Mouse (Mus musculus): Measurements from ENCODE around the gene Polr2g. TPM values are rescaled to one million over a fixed set of nuclear protein-coding genes. Genes with fewer than 3 reads are reported as not detected.

The Polr2g gene
- polyA plus RNA-seq, 1 experiment from 2014 or later, result 140 TPM

- peak within 1 kb of the TSS; percentile 74 for H3K9ac ChIP-seq (ENCODE audit: low read depth, low read length)
- H3K4me3 ChIP-seq (ENCODE audit: low read depth, low read length), result peak within 1 kb of the TSS; percentile 70
- no peaks in the 10 kb centered on the region for H3K27me3 ChIP-seq (ENCODE audit: control insufficient read depth, insufficient read depth, low read depth, low read length)
- no peaks in the 10 kb centered on the region for H3K9me3 ChIP-seq (replicated peaks; ENCODE audit: control insufficient read depth, low read length, poor library complexity, severe bottlenecking)
- WGBS, result under 1% methylated on average over 30 of the region's 30 CpGs
- peak; percentile 98 for ATAC-seq
- H3K36me3 ChIP-seq (ENCODE audit: control insufficient read depth, insufficient read depth, low read length), result peaks cover 7% of the 10 kb centered on the region
- H3K4me1 ChIP-seq (ENCODE audit: control insufficient read depth, insufficient read depth, low read length), result peaks cover 21% of the 10 kb centered on the region
- peak within 1 kb of the TSS; percentile 67 for H3K4me2 ChIP-seq (ENCODE audit: low read length)
- peak within 1 kb of the TSS; percentile 95 for H3K27ac ChIP-seq (ENCODE audit: low read length)
These were observed 3.9 kb upstream of the Polr2g start, which contains the start of gene Zbtb3 for GRCm38 (mm10) chr19:8802130-8802821. Gene Zbtb3 (plus strand): TSS chr19:8802555.

- no peak overlapping the region for H3K9ac ChIP-seq (ENCODE audit: low read depth, low read length)
- no peaks in the 10 kb centered on the region for H3K27me3 ChIP-seq (ENCODE audit: control insufficient read depth, insufficient read depth, low read depth, low read length)
- H3K27ac ChIP-seq (ENCODE audit: low read length), result no peak overlapping the region
- peaks cover 26% of the 10 kb centered on the region for H3K4me1 ChIP-seq (ENCODE audit: control insufficient read depth, insufficient read depth, low read length)
- peaks cover 11% of the 10 kb centered on the region for H3K36me3 ChIP-seq (ENCODE audit: control insufficient read depth, insufficient read depth, low read length)
- no peak for ATAC-seq
- no peak overlapping the region for H3K4me3 ChIP-seq (ENCODE audit: low read depth, low read length)
- H3K4me2 ChIP-seq (ENCODE audit: low read length), result peak overlapping the region; percentile 93
- H3K9me3 ChIP-seq (replicated peaks; ENCODE audit: control insufficient read depth, low read length, poor library complexity, severe bottlenecking), result no peaks in the 10 kb centered on the region
These were observed 554 bp upstream of the Polr2g start for GRCm38 (mm10) chr19:8798947-8799315.

GRCm38 (mm10) chr19:8790171-8790570, 8.2 kb downstream of the Polr2g start:
- no peaks in the 10 kb centered on the region for H3K27me3 ChIP-seq (ENCODE audit: control insufficient read depth, insufficient read depth, low read depth, low read length)
- no peak for ATAC-seq
- 87% methylated on average over 7 of the region's 7 CpGs for WGBS
- H3K4me3 ChIP-seq (ENCODE audit: low read depth, low read length), result no peak overlapping the region
- no peak overlapping the region for H3K9ac ChIP-seq (ENCODE audit: low read depth, low read length)
- H3K4me2 ChIP-seq (ENCODE audit: low read length), result no peak overlapping the region
- peaks cover 14% of the 10 kb centered on the region for H3K4me1 ChIP-seq (ENCODE audit: control insufficient read depth, insufficient read depth, low read length)
- H3K27ac ChIP-seq (ENCODE audit: low read length), result no peak overlapping the region
- no peaks in the 10 kb centered on the region for H3K9me3 ChIP-seq (replicated peaks; ENCODE audit: control insufficient read depth, low read length, poor library complexity, severe bottlenecking)
- H3K36me3 ChIP-seq (ENCODE audit: control insufficient read depth, insufficient read depth, low read length), result peaks cover 24% of the 10 kb centered on the region

- Histone ChIP-seq H3K9ac (ENCODE audit: low read depth, low read length) (no peak overlapping the region), H3K27me3 (ENCODE audit: control insufficient read depth, insufficient read depth, low read depth, low read length) (no peaks in the 10 kb centered on the region), H3K4me2 (ENCODE audit: low read length) (no peak overlapping the region), H3K4me1 (ENCODE audit: control insufficient read depth, insufficient read depth, low read length) (peaks cover 16% of the 10 kb centered on the region), H3K4me3 (ENCODE audit: low read depth, low read length) (no peak overlapping the region), H3K27ac (ENCODE audit: low read length) (peak overlapping the region; percentile 39; the same call in 1 of the 2 replicates), H3K9me3 (replicated peaks; ENCODE audit: control insufficient read depth, low read length, poor library complexity, severe bottlenecking) (no peaks in the 10 kb centered on the region), H3K36me3 (ENCODE audit: control insufficient read depth, insufficient read depth, low read length) (peaks cover 16% of the 10 kb centered on the region)
- no peak for ATAC-seq
- 24% methylated on average over 1 of the region's 1 CpGs for WGBS
These were observed 9.2 kb downstream of the Polr2g start for GRCm38 (mm10) chr19:8789171-8789570.

- Histone ChIP-seq H3K4me1 (ENCODE audit: control insufficient read depth, insufficient read depth, low read length) (peaks cover 16% of the 10 kb centered on the region), H3K9me3 (replicated peaks; ENCODE audit: control insufficient read depth, low read length, poor library complexity, severe bottlenecking) (no peaks in the 10 kb centered on the region), H3K4me3 (ENCODE audit: low read depth, low read length) (no peak overlapping the region), H3K4me2 (ENCODE audit: low read length) (no peak overlapping the region), H3K36me3 (ENCODE audit: control insufficient read depth, insufficient read depth, low read length) (peaks cover 10% of the 10 kb centered on the region), H3K9ac (ENCODE audit: low read depth, low read length) (0 out of 2 replicates have a peak overlapping the region, but pooled peaks have one; percentile 10), H3K27me3 (ENCODE audit: control insufficient read depth, insufficient read depth, low read depth, low read length) (no peaks in the 10 kb centered on the region), H3K27ac (ENCODE audit: low read length) (peak overlapping the region; percentile 39)
- ATAC-seq, result no peak
- 12% methylated on average over 3 of the region's 3 CpGs for WGBS
These were observed 9.9 kb downstream of the Polr2g start for GRCm38 (mm10) chr19:8788521-8788920.

- Histone ChIP-seq H3K36me3 (ENCODE audit: control insufficient read depth, insufficient read depth, low read length) (peaks cover 13% of the 10 kb centered on the region; the same call in 1 of the 2 replicates), H3K4me1 (ENCODE audit: control insufficient read depth, insufficient read depth, low read length) (peaks cover 16% of the 10 kb centered on the region), H3K9ac (ENCODE audit: low read depth, low read length) (peak within 1 kb of the TSS; percentile 75), H3K4me3 (ENCODE audit: low read depth, low read length) (peak within 1 kb of the TSS; percentile 66), H3K27me3 (ENCODE audit: control insufficient read depth, insufficient read depth, low read depth, low read length) (no peaks in the 10 kb centered on the region), H3K27ac (ENCODE audit: low read length) (peak within 1 kb of the TSS; percentile 80), H3K4me2 (ENCODE audit: low read length) (peak within 1 kb of the TSS; percentile 64), H3K9me3 (replicated peaks; ENCODE audit: control insufficient read depth, low read length, poor library complexity, severe bottlenecking) (no peaks in the 10 kb centered on the region)
- peak; percentile 99 for ATAC-seq
- 1% methylated on average over 31 of the region's 32 CpGs for WGBS
These were observed 12.2 kb downstream of the Polr2g start, which contains the start of gene Taf6l for GRCm38 (mm10) chr19:8786008-8786781. Gene Taf6l (minus strand): TSS chr19:8786417.

GRCm38 (mm10) chr19:8774951-8775421, 23.4 kb downstream of the Polr2g start:
- Histone ChIP-seq H3K27ac (ENCODE audit: low read length) (peak overlapping the region; percentile 99), H3K9ac (ENCODE audit: low read depth, low read length) (peak overlapping the region; percentile 80), H3K36me3 (ENCODE audit: control insufficient read depth, insufficient read depth, low read length) (peaks cover 5% of the 10 kb centered on the region), H3K4me1 (ENCODE audit: control insufficient read depth, insufficient read depth, low read length) (peaks cover 29% of the 10 kb centered on the region), H3K4me3 (ENCODE audit: low read depth, low read length) (peak overlapping the region; percentile 67), H3K4me2 (ENCODE audit: low read length) (peak overlapping the region; percentile 82), H3K9me3 (replicated peaks; ENCODE audit: control insufficient read depth, low read length, poor library complexity, severe bottlenecking) (no peaks in the 10 kb centered on the region), H3K27me3 (ENCODE audit: control insufficient read depth, insufficient read depth, low read depth, low read length) (no peaks in the 10 kb centered on the region)
- no peak for ATAC-seq
- WGBS, result 7% methylated on average over 20 of the region's 20 CpGs

GRCm38 (mm10) chr19:8774086-8774835, 24.1 kb downstream of the Polr2g start, which contains the start of gene Tmem179b:
Gene Tmem179b (minus strand): TSS chr19:8774467.
- H3K36me3 ChIP-seq (ENCODE audit: control insufficient read depth, insufficient read depth, low read length), result peaks cover 9% of the 10 kb centered on the region
- no peaks in the 10 kb centered on the region for H3K9me3 ChIP-seq (replicated peaks; ENCODE audit: control insufficient read depth, low read length, poor library complexity, severe bottlenecking)
- H3K27me3 ChIP-seq (ENCODE audit: control insufficient read depth, insufficient read depth, low read depth, low read length), result no peaks in the 10 kb centered on the region
- H3K9ac ChIP-seq (ENCODE audit: low read depth, low read length), result peak within 1 kb of the TSS; percentile 80
- under 1% methylated on average over 67 of the region's 68 CpGs for WGBS
- H3K27ac ChIP-seq (ENCODE audit: low read length), result peak within 1 kb of the TSS; percentile 99
- H3K4me2 ChIP-seq (ENCODE audit: low read length), result peak within 1 kb of the TSS; percentile 82
- H3K4me1 ChIP-seq (ENCODE audit: control insufficient read depth, insufficient read depth, low read length), result peaks cover 29% of the 10 kb centered on the region
- peak within 1 kb of the TSS; percentile 67 for H3K4me3 ChIP-seq (ENCODE audit: low read depth, low read length)
- ATAC-seq, result peak; percentile 95

Measured in midbrain, embryonic 16.5 days (tissue).